Comparison of ENCODE assay signal across 15 mouse cellular contexts in genomic region chr13:81639624-81640023, GRCm38 (mm10). TPM values are rescaled to one million over a fixed set of nuclear protein-coding genes. Genes with fewer than 3 reads are reported as not detected.
DNase-seq lines count a peak whose midpoint lies in the region; ATAC-seq and TF ChIP-seq lines count a peak whose summit lies in the region.
"Had no signal": no experiment of that assay in that cellular context is flagged by ENCODE, and none has a peak within 500 bp of the region (broad histone marks: within the 10 kb centered on the region; RNA-seq: fewer than 3 reads in every experiment).

No protein-coding gene starts in this region.

- peak; percentile 85 for ATAC-seq in midbrain, embryonic 11.5 days (ENCODE audit: low FRiP score)
- ATAC-seq in midbrain, embryonic 16.5 days = no peak
- 0 out of 2 replicates have a peak, but pooled peaks have one; percentile 14 for ATAC-seq in forebrain, postnatal 0 days
- ATAC-seq in neural tube, embryonic 13.5 days (ENCODE audit: low read depth) = peak; percentile 24; the same call in 1 of the 2 replicates
- ATAC-seq: liver, embryonic 12.5 days had no signal

- H3K27me3 ChIP-seq in midbrain, embryonic 11.5 days (ENCODE audit: control insufficient read depth, insufficient read depth, low read length) = no peaks in the 10 kb centered on the region
- no peaks in the 10 kb centered on the region; the same call in 1 of the 2 replicates for H3K27me3 ChIP-seq in midbrain, embryonic 16.5 days (ENCODE audit: control insufficient read depth, insufficient read depth, low read depth, low read length)
- no peaks in the 10 kb centered on the region for H3K27me3 ChIP-seq in forebrain, postnatal 0 days (ENCODE audit: insufficient read depth, low read length)
- H3K27me3 ChIP-seq in neural tube, embryonic 13.5 days = no peaks in the 10 kb centered on the region
- H3K27me3 ChIP-seq in limb, embryonic 10.5 days (ENCODE audit: low read depth, poor library complexity, severe bottlenecking) = peaks cover 9% of the 10 kb centered on the region; the same call in 1 of the 2 replicates
- H3K27me3 ChIP-seq: embryonic facial prominence, embryonic 15.5 days had no signal

- H3K4me1 ChIP-seq in midbrain, embryonic 11.5 days (ENCODE audit: control insufficient read depth, insufficient read depth, low read length) = peaks cover 20% of the 10 kb centered on the region
- H3K4me1 ChIP-seq in midbrain, embryonic 16.5 days (ENCODE audit: control insufficient read depth, insufficient read depth, low read length) = 0 out of 2 replicates have a peak, but pooled peaks cover 2% of the 10 kb centered on the region
- H3K4me1 ChIP-seq in forebrain, postnatal 0 days (ENCODE audit: insufficient read depth) = 0 out of 2 replicates have a peak, but pooled peaks cover 5% of the 10 kb centered on the region
- peaks cover 19% of the 10 kb centered on the region; the same call in 1 of the 2 replicates for H3K4me1 ChIP-seq in neural tube, embryonic 13.5 days (replicated peaks)
- peaks cover 9% of the 10 kb centered on the region for H3K4me1 ChIP-seq in limb, embryonic 10.5 days

- H3K36me3 ChIP-seq in midbrain, embryonic 11.5 days (ENCODE audit: control insufficient read depth, insufficient read depth, low read length) = no peaks in the 10 kb centered on the region
- no peaks in the 10 kb centered on the region for H3K36me3 ChIP-seq in midbrain, embryonic 16.5 days (ENCODE audit: control insufficient read depth, insufficient read depth, low read length)
- H3K36me3 ChIP-seq in forebrain, postnatal 0 days (ENCODE audit: insufficient read depth) = no peaks in the 10 kb centered on the region
- no peaks in the 10 kb centered on the region for H3K36me3 ChIP-seq in neural tube, embryonic 13.5 days
- no peaks in the 10 kb centered on the region for H3K36me3 ChIP-seq in limb, embryonic 10.5 days
- H3K36me3 ChIP-seq: embryonic facial prominence, embryonic 15.5 days; liver, embryonic 12.5 days had no signal

- H3K4me3 ChIP-seq in midbrain, embryonic 11.5 days (ENCODE audit: low read depth, low read length) = no peak overlapping the region
- H3K4me3 ChIP-seq in midbrain, embryonic 16.5 days (ENCODE audit: low read depth, low read length) = no peak overlapping the region
- H3K4me3 ChIP-seq in forebrain, postnatal 0 days (ENCODE audit: low read depth, low read length) = no peak overlapping the region
- no peak overlapping the region for H3K4me3 ChIP-seq in neural tube, embryonic 13.5 days
- H3K4me3 ChIP-seq in limb, embryonic 10.5 days = no peak overlapping the region
- H3K4me3 ChIP-seq: embryonic facial prominence, embryonic 15.5 days; liver, embryonic 12.5 days; megakaryocyte, embryonic 14.5 days had no signal

- no peak for TF ChIP-seq CTCF in forebrain, postnatal 0 days (IDR thresholded peaks at IDR 0.05; ENCODE audit: low read depth)

- DNase-seq in midbrain, embryonic 11.5 days (ENCODE audit: low spot score, missing footprints) = peak; percentile 88
- DNase-seq in embryo, embryonic 9.5 days (ENCODE audit: extremely low spot score) = peak; percentile 49
- no peak for DNase-seq in forebrain, postnatal 0 days
- no peak for DNase-seq in urinary bladder, adult 18-20 months (ENCODE audit: low spot score in 2 of 2)
- no peak for DNase-seq in left cerebral cortex, adult 11 months (ENCODE audit: low spot score)
- DNase-seq in limb, embryonic 10.5 days (ENCODE audit: low spot score) = no peak
- DNase-seq: adrenal gland, postnatal 10 days; cerebellum, postnatal 14 days; gastrocnemius, postnatal 36 days had no signal

- no peak overlapping the region for H3K4me2 ChIP-seq in midbrain, embryonic 11.5 days
- no peak overlapping the region for H3K4me2 ChIP-seq in midbrain, embryonic 16.5 days (ENCODE audit: low read length)
- H3K4me2 ChIP-seq in forebrain, postnatal 0 days (ENCODE audit: low read depth) = no peak overlapping the region
- H3K4me2 ChIP-seq in neural tube, embryonic 13.5 days = no peak overlapping the region
- H3K4me2 ChIP-seq: embryonic facial prominence, embryonic 15.5 days; liver, embryonic 12.5 days had no signal

- H3K9me3 ChIP-seq in midbrain, embryonic 11.5 days (ENCODE audit: control insufficient read depth, low read length) = no peaks in the 10 kb centered on the region
- H3K9me3 ChIP-seq in midbrain, embryonic 16.5 days (replicated peaks; ENCODE audit: control insufficient read depth, low read length, poor library complexity, severe bottlenecking) = no peaks in the 10 kb centered on the region
- no peaks in the 10 kb centered on the region for H3K9me3 ChIP-seq in forebrain, postnatal 0 days (ENCODE audit: low read length)
- H3K9me3 ChIP-seq in neural tube, embryonic 13.5 days = no peaks in the 10 kb centered on the region
- no peaks in the 10 kb centered on the region for H3K9me3 ChIP-seq in limb, embryonic 10.5 days (replicated peaks)
- H3K9me3 ChIP-seq: embryonic facial prominence, embryonic 15.5 days; liver, embryonic 12.5 days; megakaryocyte, embryonic 14.5 days had no signal

- H3K9ac ChIP-seq in midbrain, embryonic 11.5 days (ENCODE audit: low read length) = no peak overlapping the region
- no peak overlapping the region for H3K9ac ChIP-seq in midbrain, embryonic 16.5 days (ENCODE audit: low read depth, low read length)
- H3K9ac ChIP-seq in forebrain, postnatal 0 days = no peak overlapping the region
- no peak overlapping the region for H3K9ac ChIP-seq in neural tube, embryonic 13.5 days
- H3K9ac ChIP-seq: embryonic facial prominence, embryonic 15.5 days; liver, embryonic 12.5 days had no signal

- WGBS in midbrain, embryonic 11.5 days = 11% methylated on average over 4 of the region's 4 CpGs
- 4% methylated on average over 4 of the region's 4 CpGs for WGBS in midbrain, embryonic 16.5 days
- whole genome bisulfite sequencing in forebrain, postnatal 0 days = 11% methylated on average over 4 of the region's 4 CpGs
- 5% methylated on average over 4 of the region's 4 CpGs for WGBS in neural tube, embryonic 13.5 days
- WGBS in limb, embryonic 10.5 days = 54% methylated on average over 4 of the region's 4 CpGs

- H3K27ac ChIP-seq in midbrain, embryonic 11.5 days (ENCODE audit: low read depth, low read length) = no peak overlapping the region
- no peak overlapping the region for H3K27ac ChIP-seq in midbrain, embryonic 16.5 days (ENCODE audit: low read length)
- H3K27ac ChIP-seq in forebrain, postnatal 0 days (ENCODE audit: low read depth, low read length) = no peak overlapping the region
- H3K27ac ChIP-seq in neural tube, embryonic 13.5 days (replicated peaks) = no peak overlapping the region
- H3K27ac ChIP-seq in limb, embryonic 10.5 days = no peak overlapping the region
- H3K27ac ChIP-seq: embryonic facial prominence, embryonic 15.5 days; kidney, postnatal 0 days; liver, embryonic 12.5 days had no signal

RNA-seq across cellular contexts. Expression of gene Adgrv1, which starts 6.7 kb away (rescaled TPM):
- polyA plus RNA-seq in midbrain, embryonic 11.5 days (2014; fragmentation: Nextera tagmentation; extraction: Ambion mirVana) = 43.1 and 45.2 TPM in 2 replicates
- polyA plus RNA-seq in midbrain, embryonic 16.5 days (2015; fragmentation: Nextera tagmentation; extraction: Ambion mirVana) = 6.6 and 13.0 TPM in 2 replicates
- total RNA-seq in forebrain, postnatal 0 days (2014; rRNA removed) = 10.2 and 13.5 TPM in 2 replicates
- 3.9 and 6.1 TPM in 2 replicates for polyA plus RNA-seq in forebrain, postnatal 0 days (2015; fragmentation: Nextera tagmentation; extraction: Ambion mirVana)
- polyA plus RNA-seq in neural tube, embryonic 13.5 days (2015; fragmentation: Nextera tagmentation; extraction: Ambion mirVana) = 16.6 and 20.4 TPM in 2 replicates
- 1.2 and 1.5 TPM in 2 replicates for polyA plus RNA-seq in limb, embryonic 10.5 days (2016; fragmentation: Nextera tagmentation; extraction: Ambion mirVana)
- total RNA-seq: gastrocnemius, postnatal 36 days had no signal

RNA-seq across cellular contexts. Expression of gene Lysmd3, which starts 17.8 kb away (rescaled TPM):
- 30.5 and 34.1 TPM in 2 replicates for polyA plus RNA-seq in midbrain, embryonic 11.5 days (2014; fragmentation: Nextera tagmentation; extraction: Ambion mirVana)
- 16.0 and 20.1 TPM in 2 replicates for polyA plus RNA-seq in midbrain, embryonic 16.5 days (2015; fragmentation: Nextera tagmentation; extraction: Ambion mirVana)
- 24.3 and 24.7 TPM in 2 replicates for total RNA-seq in forebrain, postnatal 0 days (2014; rRNA removed)
- 13.3 and 16.2 TPM in 2 replicates for polyA plus RNA-seq in forebrain, postnatal 0 days (2015; fragmentation: Nextera tagmentation; extraction: Ambion mirVana)
- polyA plus RNA-seq in neural tube, embryonic 13.5 days (2015; fragmentation: Nextera tagmentation; extraction: Ambion mirVana) = 18.6 and 22.2 TPM in 2 replicates
- polyA plus RNA-seq in limb, embryonic 10.5 days (2016; fragmentation: Nextera tagmentation; extraction: Ambion mirVana) = 16.5 and 22.8 TPM in 2 replicates

Comparison
In these comparisons a context has a peak if more than half of its experiments do, and no peak if none do; other contexts are left out.
1. DNase-seq: peak in midbrain, embryonic 11.5 days (single experiment) and embryo, embryonic 9.5 days (single experiment); none in forebrain, postnatal 0 days (single experiment), urinary bladder, adult 18-20 months (0 of 2), left cerebral cortex, adult 11 months (single experiment) and limb, embryonic 10.5 days (single experiment).